Mouse (Mus musculus) megakaryocyte-erythroid progenitor cell, adult 5-6 weeks (primary cell): ENCODE results near the gene Apol7e. TPM values are rescaled to one million over a fixed set of nuclear protein-coding genes. Genes with fewer than 3 reads are reported as not detected.

Experiments used
- ATAC-seq: replicated peaks from 2 replicates; pipeline ENCODE4 v1.8.0; 2016; ENCODE audit warnings: mild to moderate bottlenecking, inconsistent platforms; ENCODE audit not compliant: severe bottlenecking, poor library complexity, low FRiP score, low TSS enrichment
- total RNA-seq, 2 experiments: library from RNA; stranded (forward) in 1 of 2; stranded (reverse) in 1 of 2; fragments of 200-1000, 215-1000 nt in 1 of 2; fragments of >200 nt in 1 of 2; fragmentation: Nextera tagmentation in 1 of 2; gene quantifications; 2 replicates each; pipeline ENCODE4 v1.2.3; 2014 to 2017

Gene Apol7e
- total RNA-seq, 2 experiments from 2014 or later: 1.5 TPM; not detected in 1

- no peak for ATAC-seq
Measured at GRCm38 (mm10) chr15:77764391-77765006, 65.8 kb downstream of the Apol7e start.

GRCm38 (mm10) chr15:77765484-77766093 lies 66.9 kb downstream of the Apol7e start:
- no peak for ATAC-seq

GRCm38 (mm10) chr15:77766981-77767380 lies 68.3 kb downstream of the Apol7e start:
- ATAC-seq: no peak

Other genes starting within 250 kb of the Apol7e start
- not detected in 2 replicates for gene Apol10a, start 221.8 kb upstream of the Apol7e start, total RNA-seq (2014; fragmentation: Nextera tagmentation)
- not detected in 2 replicates for gene Apol10a, start 221.8 kb upstream of the Apol7e start, total RNA-seq (2017)
- gene Apol11a, start 190.6 kb upstream of the Apol7e start, total RNA-seq (2014; fragmentation: Nextera tagmentation): not detected in 2 replicates
- not detected in 2 replicates for gene Apol11a, start 190.6 kb upstream of the Apol7e start, total RNA-seq (2017)
- gene Apol7c, start 165.5 kb upstream of the Apol7e start, total RNA-seq (2014; fragmentation: Nextera tagmentation): not detected in 2 replicates
- not detected in 2 replicates for gene Apol7c, start 165.5 kb upstream of the Apol7e start, total RNA-seq (2017)
- not detected in 2 replicates for gene 1700025B11Rik, start 137.0 kb upstream of the Apol7e start, total RNA-seq (2014; fragmentation: Nextera tagmentation)
- gene 1700025B11Rik, start 137.0 kb upstream of the Apol7e start, total RNA-seq (2017): not detected in 2 replicates
- not detected in 2 replicates for gene Apol10b, start 102.7 kb upstream of the Apol7e start, total RNA-seq (2014; fragmentation: Nextera tagmentation)
- gene Apol10b, start 102.7 kb upstream of the Apol7e start, total RNA-seq (2017): not detected in 2 replicates
- gene Gm36245, start 99.6 kb upstream of the Apol7e start, total RNA-seq (2014; fragmentation: Nextera tagmentation): not detected in 2 replicates
- gene Gm36245, start 99.6 kb upstream of the Apol7e start, total RNA-seq (2017): not detected in 2 replicates
- not detected in 2 replicates for gene Apol11b, start 55.6 kb upstream of the Apol7e start, total RNA-seq (2014; fragmentation: Nextera tagmentation)
- 0.52 TPM in 1 of 2 replicates, not detected in the other for gene Apol11b, start 55.6 kb upstream of the Apol7e start, total RNA-seq (2017)
- gene Apol9b, start 30.2 kb downstream of the Apol7e start, total RNA-seq (2014; fragmentation: Nextera tagmentation): not detected in 2 replicates
- gene Apol9b, start 30.2 kb downstream of the Apol7e start, total RNA-seq (2017): 0.38 TPM in 1 of 2 replicates, not detected in the other
- 3.8 and 5.5 TPM in 2 replicates for gene Apol8, start 58.1 kb downstream of the Apol7e start, total RNA-seq (2014; fragmentation: Nextera tagmentation)
- gene Apol8, start 58.1 kb downstream of the Apol7e start, total RNA-seq (2017): 1.4 and 1.6 TPM in 2 replicates
- gene Myh9, start 143.3 kb downstream of the Apol7e start, total RNA-seq (2014; fragmentation: Nextera tagmentation): 98.3 and 144 TPM in 2 replicates
- 195 and 198 TPM in 2 replicates for gene Myh9, start 143.3 kb downstream of the Apol7e start, total RNA-seq (2017)
- gene Txn2, start 230.1 kb downstream of the Apol7e start, total RNA-seq (2014; fragmentation: Nextera tagmentation): 335 and 427 TPM in 2 replicates
- gene Txn2, start 230.1 kb downstream of the Apol7e start, total RNA-seq (2017): 80.6 and 101 TPM in 2 replicates